Mouse (Mus musculus) layer of hippocampus, postnatal 36 days (tissue): ENCODE measurements around the gene Kncn. TPM values are rescaled to one million over a fixed set of nuclear protein-coding genes. Genes with fewer than 3 reads are reported as not detected.
A peak's percentile ranks its signal among the peaks of the same experiment; 100 is the strongest.

Experiments
- DNase-seq, 2 experiments: peaks; one replicate each; pipeline ENCODE4 v3.0.0; 2022
- total RNA-seq, 2 experiments: library from RNA; stranded (reverse); gene quantifications; 2 replicates each; pipeline ENCODE4 v1.2.3; 2021

The Kncn gene
- total RNA-seq, 2 experiments from 2014 or later = 0.35 TPM; not detected in 1

GRCm38 (mm10) chr4:115881183-115881582 is 3.0 kb upstream of the Kncn start:
- peak in 1 of 2 experiments; percentile 17 for DNase-seq

- no peak for DNase-seq
Observed at GRCm38 (mm10) chr4:115882195-115882594, 2.0 kb upstream of the Kncn start.

DNA sequence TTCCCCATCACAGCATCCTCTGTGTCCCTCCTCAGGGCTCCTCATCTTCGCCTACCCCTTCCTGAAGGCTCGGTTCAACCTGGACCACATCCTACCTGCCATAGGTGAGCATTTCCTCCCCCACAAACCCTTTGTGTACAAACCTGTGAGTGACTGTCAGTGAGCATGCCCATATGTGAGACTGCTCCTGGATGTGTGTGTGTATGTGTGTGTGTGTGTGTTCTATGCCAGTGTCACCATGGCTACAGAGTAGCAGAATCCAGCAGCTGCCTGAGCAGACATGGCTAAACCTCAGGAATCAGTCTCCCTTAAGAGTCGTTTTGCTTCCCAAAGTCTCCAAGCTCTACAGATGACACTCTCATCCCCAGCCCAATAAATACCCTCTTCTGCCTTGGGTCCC is 1.6 kb downstream of the Kncn start:
- no peak for DNase-seq

DNA sequence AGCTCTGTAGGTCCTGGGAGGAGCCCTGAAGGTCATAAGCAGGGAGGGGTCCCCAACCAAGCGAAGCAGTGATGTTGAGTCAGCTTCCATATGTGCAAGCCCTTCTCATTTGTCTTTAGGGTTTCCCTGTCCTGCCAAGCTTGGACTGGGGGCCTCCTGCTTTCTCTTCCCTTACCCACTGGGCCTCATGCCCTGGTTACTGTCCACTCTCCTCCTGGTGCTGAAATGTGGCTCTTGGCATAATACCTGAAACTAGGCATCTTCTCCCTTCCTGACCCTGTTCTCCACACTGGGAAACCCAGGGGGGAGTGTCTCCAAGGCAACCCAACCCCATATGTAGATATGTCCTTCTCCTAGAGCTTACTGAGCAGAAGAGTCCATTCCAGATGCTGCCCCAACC is 2.7 kb downstream of the Kncn start:
- no peak for DNase-seq

- DNase-seq = no peak
Observed at GRCm38 (mm10) chr4:115890066-115890465, 5.9 kb downstream of the Kncn start.

DNA sequence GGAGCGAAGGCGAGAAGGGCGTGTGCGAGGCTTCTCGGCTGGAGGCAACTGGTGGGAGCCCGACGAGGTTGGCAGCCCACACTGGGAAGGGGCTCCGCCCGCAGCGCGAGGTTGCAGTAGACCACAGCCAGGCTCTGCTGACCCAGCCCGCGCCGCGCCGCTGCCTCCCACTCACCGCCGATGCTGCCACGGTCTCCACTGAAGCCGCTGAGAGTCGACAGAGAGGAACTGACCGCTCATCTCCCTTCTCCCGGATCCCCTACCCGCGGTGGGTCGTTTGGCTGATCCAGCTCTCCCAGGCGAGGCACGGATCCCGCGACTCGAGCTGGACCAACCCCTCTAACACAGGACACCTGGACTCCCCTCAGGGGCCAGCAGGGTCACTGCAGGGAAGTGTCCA is 6.4 kb downstream of the Kncn start, which contains the start of gene 6430628N08Rik:
TSS of gene 6430628N08Rik (plus strand) at position 113 of the 400 bp plus-strand sequence.
- DNase-seq = no peak

DNA sequence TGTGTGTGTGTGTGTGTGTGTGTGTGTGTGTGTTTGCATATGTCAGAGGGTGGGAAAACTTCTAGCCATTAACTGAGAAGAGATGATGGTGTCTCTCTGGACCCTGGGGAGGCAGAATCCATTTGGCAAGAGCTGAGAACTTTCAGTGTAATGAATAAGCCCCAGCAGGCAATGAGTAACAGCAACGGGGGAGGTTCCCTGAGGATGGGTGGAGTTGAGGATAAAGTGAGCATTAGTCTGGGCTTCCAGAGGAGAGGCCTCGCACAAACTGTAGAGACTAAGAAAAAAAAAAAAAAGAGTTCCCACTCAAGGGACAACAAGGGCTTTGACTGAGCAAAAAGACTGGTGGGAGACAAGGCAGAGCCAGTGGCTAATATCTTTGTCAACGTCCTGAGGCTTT is 10.1 kb downstream of the Kncn start:
- DNase-seq = no peak

DNA sequence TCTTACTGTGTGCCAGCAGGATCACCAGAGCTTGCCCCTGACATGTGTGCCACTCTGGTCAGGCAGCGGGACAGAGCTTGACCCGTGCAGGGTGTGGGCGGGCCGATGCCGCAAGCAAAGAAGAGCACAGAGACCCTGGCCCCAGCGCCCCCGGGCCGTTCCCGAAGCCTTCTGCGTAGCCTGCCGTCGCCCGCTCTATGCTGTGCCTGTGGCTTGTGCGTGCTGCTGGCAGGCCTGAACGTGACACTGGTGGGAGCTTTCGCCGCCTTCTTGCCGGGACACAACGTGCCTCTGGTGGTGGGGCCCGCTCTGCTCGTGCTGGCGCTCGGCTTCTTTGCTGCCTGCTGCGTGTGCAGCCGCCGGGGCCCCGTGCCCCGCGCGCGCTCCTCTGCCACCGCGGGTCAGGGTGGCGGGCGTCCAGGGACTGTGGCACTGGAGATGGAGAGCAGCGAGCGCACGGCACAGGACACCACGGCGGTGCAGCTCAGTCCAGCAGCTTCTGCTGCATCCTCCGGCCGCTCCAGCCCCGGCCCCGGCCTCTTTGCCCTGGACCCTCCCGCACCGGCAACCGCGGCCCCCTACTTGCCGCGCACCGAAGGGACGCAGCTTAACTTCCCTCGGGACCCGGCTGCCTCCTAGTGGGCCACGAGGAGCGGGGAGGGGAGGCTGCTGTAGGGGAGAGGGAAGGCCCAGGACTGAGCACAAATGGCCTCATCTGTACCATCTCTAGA is 13.9 kb downstream of the Kncn start:
- no peak for DNase-seq

DNA sequence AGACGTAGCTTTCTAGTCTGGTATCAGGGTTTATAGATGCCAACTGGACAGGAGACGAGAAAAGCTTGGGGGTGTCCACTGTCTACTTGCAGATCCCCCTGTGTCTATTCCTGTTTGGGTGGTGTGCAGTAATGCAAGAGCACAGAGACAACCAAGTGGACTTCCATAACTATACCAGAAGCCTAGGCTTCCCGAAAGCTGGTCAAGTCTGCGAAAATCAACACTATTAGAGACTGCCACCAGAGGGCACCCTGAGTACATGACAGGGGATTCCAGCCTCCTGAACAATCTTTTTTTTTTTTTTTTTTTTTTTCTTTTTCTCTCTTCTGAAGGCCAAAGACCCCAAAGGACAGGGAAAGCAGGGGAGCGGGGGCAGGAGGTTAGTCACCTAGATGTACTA is 18.6 kb downstream of the Kncn start:
- peak; percentile 74 to 76 for DNase-seq

GRCm38 (mm10) chr4:115904375-115904774 is 20.2 kb downstream of the Kncn start:
- DNase-seq = no peak

DNA sequence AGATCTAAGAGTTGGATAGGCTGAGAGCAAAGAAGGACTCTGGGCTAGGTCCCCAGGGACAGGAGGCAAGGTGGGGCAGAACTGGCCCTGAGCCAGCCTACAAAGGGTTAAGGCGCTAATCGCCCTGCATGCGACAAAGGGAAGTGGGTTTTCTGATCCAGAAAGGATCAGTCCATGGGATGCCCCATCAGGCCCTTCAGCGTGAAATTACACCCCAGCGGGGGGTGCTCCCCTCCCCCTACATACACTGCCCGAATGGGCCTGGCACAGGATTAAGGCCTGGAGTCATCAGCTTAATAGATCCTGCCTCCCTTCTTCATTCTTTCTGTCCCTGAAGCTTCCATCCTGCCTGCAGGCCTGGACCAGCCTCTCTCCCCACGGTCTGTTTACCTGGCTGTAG is 21.5 kb downstream of the Kncn start:
- no peak for DNase-seq

- no peak for DNase-seq
Observed at GRCm38 (mm10) chr4:115906791-115907190, 22.6 kb downstream of the Kncn start.

DNA sequence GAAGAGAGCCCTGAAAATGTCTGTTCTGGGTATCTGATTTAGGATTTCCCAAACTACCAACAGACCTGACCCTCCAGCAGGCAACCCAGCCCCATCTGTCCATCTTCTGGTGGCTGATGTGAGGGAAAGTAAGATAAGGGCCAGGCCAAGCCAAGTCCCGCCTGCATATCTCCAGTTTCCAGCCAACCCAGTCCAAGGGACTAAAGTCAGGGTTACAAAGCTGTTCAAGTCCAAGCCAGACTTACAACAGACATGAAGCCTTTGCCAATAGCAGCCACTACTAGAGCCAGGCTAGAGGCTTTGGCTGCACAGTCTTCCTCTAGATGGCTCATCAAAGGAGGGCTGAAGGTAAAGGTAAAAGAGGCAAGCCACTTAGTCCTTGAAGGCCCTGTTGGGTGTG is 23.8 kb downstream of the Kncn start:
- DNase-seq = no peak

- no peak for DNase-seq
Observed at GRCm38 (mm10) chr4:115908641-115909040, 24.4 kb downstream of the Kncn start.

- no peak for DNase-seq
Observed at GRCm38 (mm10) chr4:115911586-115911985, 27.4 kb downstream of the Kncn start.

- no peak for DNase-seq
Observed at GRCm38 (mm10) chr4:115919911-115920310, 35.7 kb downstream of the Kncn start.

- no peak for DNase-seq
Observed at GRCm38 (mm10) chr4:115922688-115923087, 38.5 kb downstream of the Kncn start.

DNA sequence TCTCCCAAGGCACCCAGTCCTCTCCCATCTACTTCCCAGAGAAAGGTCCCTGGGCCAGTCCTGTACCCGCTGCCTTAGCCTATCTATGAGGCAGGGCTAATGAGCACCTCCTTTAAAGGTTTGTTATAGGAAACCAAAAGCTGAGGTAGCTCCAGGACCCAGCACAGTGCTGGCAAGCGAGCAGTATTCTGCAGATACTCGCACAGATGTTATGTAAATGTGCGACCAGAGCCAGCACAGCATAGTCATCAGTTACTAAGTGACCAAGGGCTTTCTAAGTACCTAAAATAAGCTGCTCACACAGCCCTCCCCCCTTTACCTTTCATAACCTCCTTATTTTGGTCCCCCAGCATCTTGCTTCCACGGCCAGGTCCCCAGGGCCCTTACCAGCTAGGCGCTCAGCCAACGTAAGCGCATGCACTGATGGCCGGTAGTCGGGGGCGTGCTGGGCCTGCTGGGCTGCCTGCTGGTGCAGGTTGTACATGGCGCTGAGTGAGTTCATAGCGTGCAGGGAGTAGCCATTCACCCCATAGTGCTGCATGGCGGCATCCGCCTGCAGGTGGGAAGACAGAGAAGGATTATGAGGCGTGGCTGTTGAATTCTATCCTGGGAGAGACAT is 39.2 kb downstream of the Kncn start:
- DNase-seq = no peak

DNA sequence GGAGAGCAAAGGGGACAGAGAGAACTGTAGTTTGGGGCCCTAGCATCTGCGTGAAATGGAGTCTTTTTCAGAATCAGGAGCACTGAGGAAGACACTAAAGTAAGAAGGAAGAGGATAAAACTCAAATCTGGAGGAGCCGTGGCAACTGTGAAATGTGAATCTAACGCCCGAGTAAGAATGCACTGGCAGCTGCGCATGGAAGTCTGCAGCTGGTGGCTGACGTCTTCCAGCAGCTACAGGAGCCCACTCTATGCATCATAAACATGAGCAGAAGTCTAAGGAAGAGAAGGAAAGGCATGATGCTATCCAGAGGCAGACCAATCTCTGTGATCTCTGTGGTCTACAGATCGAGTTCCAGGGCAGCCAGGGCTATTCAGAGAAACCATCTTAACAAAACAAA is 43.4 kb downstream of the Kncn start:
- no peak for DNase-seq

GRCm38 (mm10) chr4:115931556-115932088 is 47.4 kb downstream of the Kncn start:
- DNase-seq = no peak

DNA sequence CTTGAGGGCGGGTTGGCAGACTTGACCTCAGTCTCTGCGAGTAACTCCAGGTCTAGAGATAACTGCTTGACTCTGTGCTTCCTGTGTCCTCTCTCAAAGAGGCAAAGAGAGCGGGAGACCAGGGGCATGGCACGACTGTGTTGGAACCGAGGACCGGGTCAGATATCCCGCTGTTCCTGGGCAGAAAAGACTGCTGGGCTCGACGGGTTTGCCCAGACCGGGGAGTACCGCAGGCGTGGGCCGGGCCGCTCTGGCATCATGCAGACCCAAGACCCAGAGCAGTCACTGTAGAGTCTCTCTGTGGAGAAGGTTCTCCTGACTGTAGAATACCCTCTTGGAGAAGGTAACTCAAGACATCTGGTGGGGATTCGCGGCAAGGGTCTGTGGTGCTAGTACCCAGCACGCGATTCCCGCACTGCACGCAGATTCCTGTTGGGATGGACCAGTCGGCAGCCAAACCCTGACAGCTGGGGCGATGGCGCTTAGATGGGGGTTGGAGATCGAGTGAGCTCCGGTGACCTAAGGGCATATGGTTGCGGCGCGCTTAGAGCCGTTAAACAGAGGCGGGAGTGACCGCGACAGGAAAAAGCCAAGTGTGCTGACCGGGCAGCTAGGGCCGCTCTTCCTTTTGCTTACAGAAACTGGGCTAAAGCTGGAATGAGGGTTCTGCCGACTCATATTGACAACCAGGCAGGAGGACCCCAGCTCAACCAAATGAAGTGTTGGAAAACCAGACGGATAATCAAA is 51.8 kb downstream of the Kncn start:
- DNase-seq = no peak

- no peak for DNase-seq
Observed at GRCm38 (mm10) chr4:115936646-115937045, 52.4 kb downstream of the Kncn start.
